Mouse (Mus musculus) kidney, adult 2 months (tissue): Measurements from ENCODE around the gene Cyp1a2. TPM values are rescaled to one million over a fixed set of nuclear protein-coding genes. Genes with fewer than 3 reads are reported as not detected.
A peak's percentile ranks its signal among the peaks of the same experiment; 100 is the strongest.

Experiments used
- DNase-seq: peaks from one replicate; pipeline ENCODE4 v3.0.0; 2021
- H3K27ac ChIP-seq: fragments of 200-500 bp; 2 replicates; pipeline ENCODE4 v1.5.1; 2012; ENCODE audit warnings: low read depth, low read length, control low read depth, inconsistent platforms; ENCODE audit not compliant: insufficient read depth
- H3K27me3 ChIP-seq: fragments of 200-500 bp; replicated peaks from 2 replicates; pipeline ENCODE4 v1.6.1; 2012; ENCODE audit warnings: mild to moderate bottlenecking, moderate library complexity, low read length, inconsistent platforms; ENCODE audit not compliant: control insufficient read depth, insufficient read depth
- H3K36me3 ChIP-seq: fragments of 200-500 bp; 2 replicates; pipeline ENCODE4 v1.6.1; 2012; ENCODE audit warnings: mild to moderate bottlenecking, moderate library complexity, low read length, inconsistent platforms; ENCODE audit not compliant: control insufficient read depth, insufficient read depth
- H3K4me1 ChIP-seq: fragments of 200-500 bp; 2 replicates; pipeline ENCODE4 v1.6.1; 2011; ENCODE audit warnings: low read length; ENCODE audit not compliant: control insufficient read depth, insufficient read depth
- H3K4me3 ChIP-seq: fragments of 200-500 bp; 2 replicates; pipeline ENCODE4 v1.5.1; 2011; ENCODE audit warnings: mild to moderate bottlenecking, low read depth, low read length, control low read depth; ENCODE audit not compliant: insufficient read depth
- CTCF ChIP-seq: fragments of 200-500 bp; conservative IDR thresholded peaks from 2 replicates; pipeline ENCODE4 v1.5.1; 2011; ENCODE audit warnings: low read depth, mild to moderate bottlenecking, control low read depth, low read length, moderate library complexity, mixed read lengths; ENCODE audit not compliant: insufficient read depth, insufficient read length
- POLR2A ChIP-seq: fragments of 200-500 bp; IDR thresholded peaks from one replicate; pipeline ENCODE4 v1.6.1; 2011; ENCODE audit warnings: low read depth, low read length, control low read depth
- WGBS: fragments of 180-500 bp; shearing (Covaris S2); methylation state at CpG from one replicate; pipeline ENCODE4 v1.1.7; 2018; 5-methylcytosine and 5-hydroxymethylcytosine counted together
- polyA plus RNA-seq: library from polyadenylated mRNA; depleted of rRNA; stranded (reverse); fragments of >200 nt; gene quantifications from 2 replicates; pipeline ENCODE4 v1.2.3, GENCODE M21; 2012

Gene Cyp1a2
- polyA plus RNA-seq, 1 experiment: not detected

- peaks cover 11% of the 10 kb centered on the region; the same call in 1 of the 2 replicates for H3K4me1 ChIP-seq
- no peak for DNase-seq
- no peak overlapping the region for H3K4me3 ChIP-seq
- H3K27me3 ChIP-seq: no peaks in the 10 kb centered on the region
- TF ChIP-seq POLR2A (no peak), CTCF (no peak)
- no peaks in the 10 kb centered on the region for H3K36me3 ChIP-seq
- H3K27ac ChIP-seq: no peak overlapping the region
- 63% methylated on average over 7 of the region's 7 CpGs for WGBS
Measured at GRCm38 (mm10) chr9:57664616-57665015, 18.9 kb downstream of the Cyp1a2 start.

- no peaks in the 10 kb centered on the region for H3K4me1 ChIP-seq
- no peak for TF ChIP-seq CTCF
- no peak for TF ChIP-seq POLR2A
- H3K36me3 ChIP-seq: no peaks in the 10 kb centered on the region
- no peak for DNase-seq
- H3K27me3 ChIP-seq: no peaks in the 10 kb centered on the region
- H3K4me3 ChIP-seq: no peak overlapping the region
- 59% methylated on average over 3 of the region's 3 CpGs for WGBS
- H3K27ac ChIP-seq: no peak overlapping the region
Measured at GRCm38 (mm10) chr9:57661552-57661951, 22.0 kb downstream of the Cyp1a2 start.

- TF ChIP-seq POLR2A: no peak
- TF ChIP-seq CTCF: no peak
- DNase-seq: no peak
- Histone ChIP-seq H3K27me3 (no peaks in the 10 kb centered on the region), H3K27ac (no peak overlapping the region), H3K4me1 (no peaks in the 10 kb centered on the region; the same call in 1 of the 2 replicates), H3K4me3 (no peak overlapping the region), H3K36me3 (no peaks in the 10 kb centered on the region)
- 55% methylated on average over 6 of the region's 6 CpGs for WGBS
Measured at GRCm38 (mm10) chr9:57660501-57660900, 23.0 kb downstream of the Cyp1a2 start.

- Histone ChIP-seq H3K4me3 (no peak overlapping the region), H3K4me1 (no peaks in the 10 kb centered on the region; the same call in 1 of the 2 replicates), H3K27ac (no peak overlapping the region), H3K27me3 (no peaks in the 10 kb centered on the region), H3K36me3 (no peaks in the 10 kb centered on the region)
- DNase-seq: peak; percentile 89
- WGBS: 10% methylated on average over 4 of the region's 4 CpGs
- TF ChIP-seq CTCF: peak; percentile 98
- no peak for TF ChIP-seq POLR2A
Measured at GRCm38 (mm10) chr9:57659774-57660173, 23.7 kb downstream of the Cyp1a2 start.

GRCm38 (mm10) chr9:57658970-57659369, 24.5 kb downstream of the Cyp1a2 start:
- H3K4me3 ChIP-seq: no peak overlapping the region
- TF ChIP-seq POLR2A: no peak
- no peak for TF ChIP-seq CTCF
- no peaks in the 10 kb centered on the region; the same call in 1 of the 2 replicates for H3K4me1 ChIP-seq
- H3K27ac ChIP-seq: no peak overlapping the region
- no peaks in the 10 kb centered on the region for H3K36me3 ChIP-seq
- H3K27me3 ChIP-seq: no peaks in the 10 kb centered on the region
- WGBS: 79% methylated on average over 4 of the region's 4 CpGs
- DNase-seq: no peak

DNA sequence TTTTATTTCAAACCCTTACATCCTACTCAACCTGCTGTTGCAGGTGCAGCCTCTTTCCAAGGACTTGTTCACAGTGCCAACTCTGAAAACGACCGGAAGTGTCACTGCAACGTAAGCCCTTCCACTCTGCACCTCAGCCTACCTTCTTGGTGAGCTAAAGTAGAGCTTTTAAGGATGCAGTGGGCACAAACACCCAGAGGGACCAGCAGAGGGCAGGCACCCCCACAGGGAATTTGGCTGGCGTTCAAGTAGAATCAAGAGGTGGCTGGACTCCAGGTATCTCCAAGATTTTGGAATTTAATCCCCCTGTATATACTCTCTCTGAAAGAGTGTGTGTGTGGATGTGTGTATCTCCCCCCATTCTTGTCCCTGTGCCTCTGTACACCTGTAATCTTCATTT, 25.7 kb downstream of the Cyp1a2 start:
- DNase-seq: no peak
- H3K4me1 ChIP-seq: no peaks in the 10 kb centered on the region; the same call in 1 of the 2 replicates
- H3K4me3 ChIP-seq: no peak overlapping the region
- 64% methylated on average over 4 of the region's 4 CpGs for WGBS
- TF ChIP-seq POLR2A (no peak), CTCF (no peak)
- H3K36me3 ChIP-seq: no peaks in the 10 kb centered on the region
- H3K27me3 ChIP-seq: no peaks in the 10 kb centered on the region
- no peak overlapping the region for H3K27ac ChIP-seq

DNA sequence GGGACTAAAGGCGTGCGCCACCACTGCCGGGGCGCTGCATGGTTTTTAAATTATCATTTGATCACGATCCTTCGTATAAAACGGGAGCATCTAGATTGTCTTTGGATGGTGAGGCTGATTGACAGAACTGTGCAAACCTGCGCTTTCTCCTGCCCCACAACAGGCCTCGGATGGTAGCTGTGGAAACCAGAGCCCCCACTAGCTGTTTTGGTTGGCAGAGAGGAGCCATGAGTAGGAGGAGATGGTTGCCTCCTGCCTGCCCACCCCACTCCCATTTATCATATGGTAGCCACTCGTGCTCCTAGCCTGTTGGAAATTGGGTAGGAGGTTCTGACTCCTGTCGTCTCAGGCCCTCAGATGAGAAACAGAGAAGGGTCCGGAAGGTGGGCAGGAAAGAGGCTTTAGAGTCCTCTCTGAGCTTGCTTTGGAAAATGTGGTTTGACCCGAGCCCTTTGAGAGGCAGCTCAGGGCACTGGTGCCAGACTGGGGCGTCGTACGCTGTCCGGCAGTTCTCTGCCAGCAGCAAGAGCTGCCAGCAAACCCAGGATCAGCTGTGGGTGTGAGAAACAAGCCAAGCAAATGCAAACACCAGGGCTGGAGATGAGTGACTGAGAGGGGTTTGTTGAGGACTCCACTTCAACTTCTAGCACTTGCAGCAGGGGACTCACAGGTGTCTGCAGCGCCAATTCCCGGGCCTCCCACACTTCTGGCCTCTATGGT, 26.7 kb downstream of the Cyp1a2 start:
- Histone ChIP-seq H3K27ac (no peak overlapping the region), H3K4me1 (no peaks in the 10 kb centered on the region; the same call in 1 of the 2 replicates), H3K4me3 (no peak overlapping the region), H3K36me3 (no peaks in the 10 kb centered on the region), H3K27me3 (no peaks in the 10 kb centered on the region)
- TF ChIP-seq CTCF: no peak
- TF ChIP-seq POLR2A: no peak
- DNase-seq: no peak
- 85% methylated on average over 19 of the region's 19 CpGs for WGBS
